Mouse (Mus musculus) hindbrain, embryonic 12.5 days (tissue): ENCODE measurements around the gene Smarcc2. TPM values are rescaled to one million over a fixed set of nuclear protein-coding genes. Genes with fewer than 3 reads are reported as not detected.

Experiments
- ATAC-seq: fragments of 200-750 bp; cut with Nextera tagmentation; 2 replicates; pipeline ENCODE4 v1.8.0; 2017; ENCODE audit warnings: moderate TSS enrichment; ENCODE audit not compliant: low FRiP score
- H3K27ac ChIP-seq: fragments of 300-500 bp; sonication (generic); 2 replicates; pipeline ENCODE4 v1.5.1; 2016; ENCODE audit warnings: mild to moderate bottlenecking
- H3K27me3 ChIP-seq: fragments of 300-500 bp; sonication (generic); 2 replicates; pipeline ENCODE4 v1.6.1; 2016; ENCODE audit warnings: mild to moderate bottlenecking
- H3K36me3 ChIP-seq: fragments of 300-500 bp; sonication (generic); 2 replicates; pipeline ENCODE4 v1.6.1; 2016; ENCODE audit warnings: mild to moderate bottlenecking
- H3K4me1 ChIP-seq: fragments of 300-500 bp; sonication (generic); 2 replicates; pipeline ENCODE4 v1.6.1; 2016
- H3K4me2 ChIP-seq: fragments of 300-500 bp; sonication (generic); replicated peaks from 2 replicates; pipeline ENCODE4 v1.6.1; 2016; ENCODE audit warnings: mild to moderate bottlenecking
- H3K4me3 ChIP-seq: fragments of 300-500 bp; sonication (generic); 2 replicates; pipeline ENCODE4 v1.5.1; 2016; ENCODE audit warnings: mild to moderate bottlenecking
- H3K9ac ChIP-seq: fragments of 300-500 bp; sonication (generic); 2 replicates; pipeline ENCODE4 v1.6.1; 2016; ENCODE audit warnings: mild to moderate bottlenecking, moderate library complexity
- H3K9me3 ChIP-seq: fragments of 300-500 bp; sonication (generic); replicated peaks from 2 replicates; pipeline ENCODE4 v1.6.1; 2016; ENCODE audit warnings: mild to moderate bottlenecking
- WGBS: fragments of 180-500 bp; shearing (Covaris S2); methylation state at CpG from one replicate; pipeline ENCODE4 v1.1.7; 2016; 5-methylcytosine and 5-hydroxymethylcytosine counted together
- polyA plus RNA-seq: library from polyadenylated mRNA; unstranded; fragments of >200 nt; fragmentation: Nextera tagmentation; extraction: Ambion mirVana; gene quantifications from 2 replicates; pipeline ENCODE4 v1.2.1, GENCODE M21; 2016

The Smarcc2 gene
- polyA plus RNA-seq, 1 experiment from 2014 or later, result 195 TPM

GRCm38 (mm10) chr10:128445407-128445806 lies 13.6 kb upstream of the Smarcc2 start:
- Histone ChIP-seq H3K4me2 (no peak overlapping the region), H3K36me3 (peaks cover 10% of the 10 kb centered on the region), H3K9me3 (no peaks in the 10 kb centered on the region), H3K27ac (no peak overlapping the region), H3K9ac (no peak overlapping the region), H3K4me3 (no peak overlapping the region), H3K27me3 (no peaks in the 10 kb centered on the region), H3K4me1 (no peaks in the 10 kb centered on the region)
- ATAC-seq, result no peak
- WGBS, result 90% methylated on average over 4 of the region's 4 CpGs

DNA sequence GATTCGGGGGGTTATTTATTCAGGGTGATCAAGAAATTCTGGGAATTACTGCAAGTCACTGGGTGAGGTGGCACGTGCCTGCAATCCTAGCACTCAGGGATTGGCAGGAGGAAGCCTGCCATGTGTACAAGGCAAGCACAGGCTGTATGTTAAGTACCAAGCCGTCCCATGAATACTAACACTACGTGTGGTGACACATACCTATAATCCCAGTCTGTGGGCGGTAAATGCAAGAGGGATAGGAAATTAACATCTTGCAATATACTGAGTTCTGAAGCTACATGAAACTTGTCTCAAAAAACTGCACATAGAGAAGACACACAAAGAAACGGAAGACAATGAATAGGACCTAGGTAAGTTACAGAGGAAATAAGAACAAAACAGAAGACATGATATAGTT lies 8.0 kb upstream of the Smarcc2 start:
- H3K36me3 ChIP-seq, result no peaks in the 10 kb centered on the region
- no peak overlapping the region for H3K27ac ChIP-seq
- no peaks in the 10 kb centered on the region for H3K27me3 ChIP-seq
- ATAC-seq, result no peak
- H3K4me2 ChIP-seq, result no peak overlapping the region
- 82% methylated on average over 6 of the region's 6 CpGs for WGBS
- H3K4me3 ChIP-seq, result no peak overlapping the region
- H3K9me3 ChIP-seq, result no peaks in the 10 kb centered on the region
- H3K9ac ChIP-seq, result no peak overlapping the region
- H3K4me1 ChIP-seq, result no peaks in the 10 kb centered on the region

- Histone ChIP-seq H3K27ac (no peak overlapping the region), H3K4me2 (no peak overlapping the region)
Observed at GRCm38 (mm10) chr10:128454471-128454870, 4.6 kb upstream of the Smarcc2 start.

DNA sequence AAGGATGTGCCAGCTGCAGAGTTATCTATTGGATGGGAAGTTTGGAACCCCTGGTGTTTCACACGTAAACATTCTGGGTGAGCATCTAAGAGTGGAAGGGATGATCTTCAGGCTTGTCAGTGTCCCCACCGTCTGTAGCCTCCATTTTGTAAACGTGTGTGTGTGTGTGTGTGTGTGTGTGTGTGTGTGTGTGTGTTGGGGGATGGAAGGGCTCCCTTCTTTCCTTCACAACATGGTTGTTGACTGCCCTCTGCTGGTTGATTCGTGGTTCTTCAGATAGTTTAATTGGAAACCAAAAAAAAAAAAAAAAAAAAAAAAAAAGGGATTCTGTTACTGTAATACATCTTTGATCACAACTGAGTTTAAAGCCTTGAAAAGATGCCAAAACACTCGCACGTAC lies 3.8 kb upstream of the Smarcc2 start:
- no peak overlapping the region for H3K9ac ChIP-seq
- no peak overlapping the region for H3K4me3 ChIP-seq
- no peak for ATAC-seq
- no peaks in the 10 kb centered on the region for H3K27me3 ChIP-seq
- peaks cover 2% of the 10 kb centered on the region for H3K4me1 ChIP-seq
- H3K36me3 ChIP-seq, result no peaks in the 10 kb centered on the region
- no peak overlapping the region for H3K27ac ChIP-seq
- 0 out of 2 replicates have a peak overlapping the region, but pooled peaks have one; percentile 31 for H3K4me2 ChIP-seq
- no peaks in the 10 kb centered on the region for H3K9me3 ChIP-seq
- 5% methylated on average over 6 of the region's 6 CpGs for WGBS

More at GRCm38 (mm10) chr10:128454471-128454870, 4.6 kb upstream of the Smarcc2 start:
- Histone ChIP-seq H3K9me3 (no peaks in the 10 kb centered on the region), H3K36me3 (no peaks in the 10 kb centered on the region), H3K4me1 (no peaks in the 10 kb centered on the region), H3K9ac (no peak overlapping the region), H3K27me3 (no peaks in the 10 kb centered on the region), H3K4me3 (no peak overlapping the region)
- WGBS, result 82% methylated on average over 3 of the region's 3 CpGs
- no peak for ATAC-seq

DNA sequence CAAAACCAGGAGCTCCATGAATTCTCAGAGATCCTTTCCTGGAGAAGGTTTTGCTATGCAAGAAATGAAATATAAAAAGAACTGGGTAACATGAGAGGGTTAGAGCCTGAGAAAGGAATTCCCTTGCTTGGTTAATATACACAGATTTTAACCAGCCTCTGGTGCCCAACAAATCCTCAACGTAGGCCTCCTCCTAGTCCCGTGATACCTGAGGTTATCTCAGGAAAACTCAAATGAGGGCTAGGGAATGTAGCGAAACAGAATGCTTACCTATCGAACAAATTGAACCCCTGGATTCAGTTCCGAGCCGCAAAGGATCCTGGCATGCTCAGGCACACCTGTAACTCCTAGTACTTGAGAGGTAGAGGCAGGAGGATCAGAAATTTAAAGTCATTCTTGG lies 1.4 kb upstream of the Smarcc2 start:
- Histone ChIP-seq H3K4me1 (peaks cover 12% of the 10 kb centered on the region), H3K4me3 (no peak overlapping the region), H3K9ac (no peak overlapping the region), H3K4me2 (no peak overlapping the region), H3K36me3 (peaks cover 14% of the 10 kb centered on the region), H3K9me3 (no peaks in the 10 kb centered on the region), H3K27ac (no peak overlapping the region), H3K27me3 (no peaks in the 10 kb centered on the region)
- 85% methylated on average over 6 of the region's 6 CpGs for WGBS
- ATAC-seq, result no peak

GRCm38 (mm10) chr10:128458348-128458718 lies 715 bp upstream of the Smarcc2 start:
- Histone ChIP-seq H3K9ac (peak overlapping the region; percentile 100), H3K4me2 (peak overlapping the region; percentile 68), H3K27ac (peak overlapping the region; percentile 98), H3K27me3 (no peaks in the 10 kb centered on the region), H3K4me1 (peaks cover 12% of the 10 kb centered on the region), H3K4me3 (peak overlapping the region; percentile 91), H3K9me3 (no peaks in the 10 kb centered on the region), H3K36me3 (peaks cover 20% of the 10 kb centered on the region)
- ATAC-seq, result peak; percentile 72
- under 1% methylated on average over 29 of the region's 29 CpGs for WGBS

DNA sequence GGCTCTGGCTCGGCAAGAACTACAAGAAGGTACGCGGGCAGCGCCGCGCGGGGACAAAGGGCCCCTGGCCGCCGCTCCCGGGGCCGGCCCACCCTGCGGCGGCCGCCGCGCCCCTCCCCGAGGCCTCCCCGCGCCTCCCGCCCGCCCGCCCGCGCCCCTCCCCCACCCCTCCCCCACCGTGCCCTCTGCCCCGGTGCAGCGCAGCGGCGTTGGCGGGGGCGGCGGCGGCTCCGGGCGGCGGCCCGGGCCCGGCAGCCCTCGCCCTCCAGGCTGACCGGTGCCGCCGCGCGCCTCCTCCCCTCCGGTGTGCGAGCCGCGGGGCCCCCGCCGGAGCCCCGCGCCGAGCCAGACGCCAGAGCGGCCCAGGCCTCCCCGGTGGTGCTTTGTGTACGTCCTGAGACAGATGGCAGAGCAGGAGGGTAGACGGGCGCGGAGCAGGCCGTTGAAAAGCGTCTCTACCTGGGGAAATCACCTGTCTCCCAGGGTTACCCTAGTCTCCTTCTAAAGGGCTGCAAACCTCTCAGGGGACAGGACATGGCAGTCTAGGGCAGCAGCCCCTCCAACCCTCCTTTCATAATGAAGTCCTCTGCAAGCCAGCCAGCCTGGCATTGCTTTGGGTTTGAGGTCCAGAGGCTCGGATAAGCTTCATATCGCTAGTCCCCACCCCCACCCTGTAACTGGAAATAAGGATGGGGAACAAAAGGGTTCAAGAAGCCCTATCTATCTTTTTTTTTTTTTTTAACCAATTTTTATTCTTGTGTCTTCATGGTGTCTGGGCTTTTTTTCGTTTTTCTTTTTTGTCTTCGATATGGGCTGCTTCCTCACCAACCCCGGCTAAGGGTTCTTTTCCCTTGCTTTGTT lies 591 bp downstream of the Smarcc2 start:
- Histone ChIP-seq H3K36me3 (peaks cover 32% of the 10 kb centered on the region), H3K27me3 (no peaks in the 10 kb centered on the region), H3K9ac (peak overlapping the region; percentile 100), H3K4me1 (peaks cover 12% of the 10 kb centered on the region), H3K9me3 (no peaks in the 10 kb centered on the region), H3K4me3 (peak overlapping the region; percentile 91), H3K4me2 (peak overlapping the region; percentile 68), H3K27ac (peak overlapping the region; percentile 98)
- 1% methylated on average over 24 of the region's 67 CpGs for WGBS
- peak; percentile 66 for ATAC-seq

- H3K9ac ChIP-seq, result peak overlapping the region; percentile 100
- ATAC-seq, result no peak
- H3K4me1 ChIP-seq, result peaks cover 12% of the 10 kb centered on the region
- WGBS, result 1% methylated on average over 5 of the region's 5 CpGs
- H3K27ac ChIP-seq, result peak overlapping the region; percentile 98
- H3K4me3 ChIP-seq, result peak overlapping the region; percentile 91
- peak overlapping the region; percentile 68 for H3K4me2 ChIP-seq
- peaks cover 37% of the 10 kb centered on the region for H3K36me3 ChIP-seq
- no peaks in the 10 kb centered on the region for H3K9me3 ChIP-seq
- no peaks in the 10 kb centered on the region for H3K27me3 ChIP-seq
Observed at GRCm38 (mm10) chr10:128460270-128460630, 1.2 kb downstream of the Smarcc2 start.

- H3K9me3 ChIP-seq, result no peaks in the 10 kb centered on the region
- 89% methylated on average over 12 of the region's 12 CpGs for WGBS
- no peaks in the 10 kb centered on the region for H3K27me3 ChIP-seq
- no peak for ATAC-seq
- no peak overlapping the region for H3K4me3 ChIP-seq
- no peak overlapping the region for H3K9ac ChIP-seq
- no peaks in the 10 kb centered on the region for H3K4me1 ChIP-seq
- no peak overlapping the region for H3K4me2 ChIP-seq
- H3K36me3 ChIP-seq, result peaks cover 96% of the 10 kb centered on the region
- no peak overlapping the region for H3K27ac ChIP-seq
Observed at GRCm38 (mm10) chr10:128474366-128474765, 15.3 kb downstream of the Smarcc2 start.

- WGBS, result 95% methylated on average over 7 of the region's 7 CpGs
- Histone ChIP-seq H3K27me3 (no peaks in the 10 kb centered on the region), H3K9me3 (no peaks in the 10 kb centered on the region), H3K9ac (no peak overlapping the region), H3K27ac (no peak overlapping the region), H3K4me1 (peaks cover 6% of the 10 kb centered on the region), H3K4me3 (no peak overlapping the region), H3K4me2 (no peak overlapping the region), H3K36me3 (peaks cover 96% of the 10 kb centered on the region)
- no peak for ATAC-seq
Observed at GRCm38 (mm10) chr10:128486370-128486769, 27.3 kb downstream of the Smarcc2 start.

DNA sequence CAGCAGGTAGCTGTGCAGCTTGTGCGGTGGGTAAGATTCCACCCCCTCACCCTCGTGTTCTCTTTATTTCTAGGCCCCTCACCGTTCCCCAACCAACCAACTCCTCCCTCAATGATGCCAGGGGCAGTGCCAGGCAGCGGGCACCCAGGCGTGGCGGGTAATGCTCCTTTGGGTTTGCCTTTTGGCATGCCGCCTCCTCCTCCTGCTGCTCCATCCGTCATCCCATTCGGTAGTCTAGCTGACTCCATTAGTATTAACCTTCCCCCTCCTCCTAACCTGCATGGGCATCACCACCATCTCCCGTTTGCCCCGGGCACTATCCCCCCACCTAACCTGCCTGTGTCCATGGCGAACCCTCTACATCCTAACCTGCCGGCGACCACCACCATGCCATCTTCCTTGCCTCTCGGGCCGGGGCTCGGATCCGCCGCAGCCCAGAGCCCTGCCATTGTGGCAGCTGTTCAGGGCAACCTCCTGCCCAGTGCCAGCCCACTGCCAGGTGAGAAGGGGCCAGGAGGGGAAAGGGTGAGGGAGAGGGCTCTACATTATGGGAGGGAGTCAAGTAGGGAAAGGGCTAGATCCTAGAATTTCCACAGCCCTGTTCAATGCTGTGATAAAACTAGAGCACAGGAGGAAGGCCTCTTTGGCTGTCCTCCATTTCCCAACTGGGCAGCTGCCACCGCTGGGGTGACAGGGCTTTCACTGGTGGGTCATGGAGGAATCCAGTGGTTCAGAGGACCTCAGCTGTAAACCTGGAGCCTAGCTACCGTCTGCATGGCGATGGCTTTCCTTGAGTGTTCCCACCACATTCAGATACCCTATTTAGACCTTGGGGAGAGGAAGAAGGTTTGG lies 29.0 kb downstream of the Smarcc2 start:
- WGBS, result 91% methylated on average over 22 of the region's 22 CpGs
- no peaks in the 10 kb centered on the region for H3K9me3 ChIP-seq
- no peak overlapping the region for H3K4me3 ChIP-seq
- ATAC-seq, result no peak
- H3K27me3 ChIP-seq, result no peaks in the 10 kb centered on the region
- H3K4me2 ChIP-seq, result no peak overlapping the region
- H3K36me3 ChIP-seq, result peaks cover 85% of the 10 kb centered on the region
- no peak overlapping the region for H3K27ac ChIP-seq
- H3K9ac ChIP-seq, result no peak overlapping the region; the same call in 1 of the 2 replicates
- peaks cover 22% of the 10 kb centered on the region for H3K4me1 ChIP-seq

- H3K27me3 ChIP-seq, result no peaks in the 10 kb centered on the region
- 88% methylated on average over 4 of the region's 4 CpGs for WGBS
- peaks cover 78% of the 10 kb centered on the region for H3K36me3 ChIP-seq
- H3K4me1 ChIP-seq, result peaks cover 22% of the 10 kb centered on the region
- H3K4me3 ChIP-seq, result no peak overlapping the region
- no peak overlapping the region for H3K27ac ChIP-seq
- H3K4me2 ChIP-seq, result no peak overlapping the region
- no peak for ATAC-seq
- no peaks in the 10 kb centered on the region for H3K9me3 ChIP-seq
- H3K9ac ChIP-seq, result no peak overlapping the region
Observed at GRCm38 (mm10) chr10:128488776-128489175, 29.7 kb downstream of the Smarcc2 start.
